8 mouse cellular contexts compared by ENCODE assay signal in genomic region chr3:96727828-96728633, GRCm38 (mm10). TPM values are rescaled to one million over a fixed set of nuclear protein-coding genes. Genes with fewer than 3 reads are reported as not detected.
DNase-seq lines count a peak whose midpoint lies in the region; ATAC-seq and TF ChIP-seq lines count a peak whose summit lies in the region.

No protein-coding gene starts in this region.

- H3K27me3 ChIP-seq in kidney, adult 2 months (replicated peaks; ENCODE audit: control insufficient read depth, insufficient read depth, low read length): no peaks in the 10 kb centered on the region
- H3K27me3 ChIP-seq in embryonic facial prominence, embryonic 15.5 days: no peaks in the 10 kb centered on the region
- no peaks in the 10 kb centered on the region for H3K27me3 ChIP-seq in intestine, embryonic 14.5 days (replicated peaks; ENCODE audit: control insufficient read depth, insufficient read depth, low read length)
- H3K27me3 ChIP-seq in midbrain, embryonic 14.5 days (ENCODE audit: control insufficient read depth, insufficient read depth, low read length): no peaks in the 10 kb centered on the region

- peaks cover 23% of the 10 kb centered on the region for H3K4me1 ChIP-seq in kidney, adult 2 months (ENCODE audit: control insufficient read depth, insufficient read depth, low read length)
- peaks cover 1 to 2% of the 10 kb centered on the region in 2 experiments; a peak in 3 of 4 replicates for H3K4me1 ChIP-seq in ES-E14 (ENCODE audit: control insufficient read depth in 2 of 2, insufficient read depth in 2 of 2, low read length in 2 of 2, poor library complexity in 1 of 2)
- peaks cover 16% of the 10 kb centered on the region for H3K4me1 ChIP-seq in embryonic facial prominence, embryonic 15.5 days
- H3K4me1 ChIP-seq in intestine, embryonic 14.5 days (replicated peaks; ENCODE audit: control insufficient read depth, insufficient read depth, low read length): peaks cover 23% of the 10 kb centered on the region
- peaks cover 31% of the 10 kb centered on the region for H3K4me1 ChIP-seq in midbrain, embryonic 14.5 days (ENCODE audit: control insufficient read depth, insufficient read depth, low read length)

- TF ChIP-seq POLR2A in kidney, adult 2 months (IDR thresholded peaks at IDR 0.05; ENCODE audit: low read depth, low read length): no peak

- under 1% methylated on average over 42 of the region's 42 CpGs for WGBS in kidney, adult 2 months
- under 1% methylated on average over 42 of the region's 42 CpGs for WGBS in embryonic facial prominence, embryonic 15.5 days
- WGBS in intestine, embryonic 14.5 days: under 1% methylated on average over 42 of the region's 42 CpGs
- WGBS in midbrain, embryonic 14.5 days: under 1% methylated on average over 42 of the region's 42 CpGs

- H3K9ac ChIP-seq in ES-E14 (ENCODE audit: insufficient read depth, low read depth, low read length, poor library complexity, severe bottlenecking): peak overlapping the region; percentile 90
- peak overlapping the region; percentile 73 for H3K9ac ChIP-seq in embryonic facial prominence, embryonic 15.5 days
- peak overlapping the region; percentile 83 for H3K9ac ChIP-seq in intestine, embryonic 14.5 days (ENCODE audit: low read length)
- peak overlapping the region; percentile 86 for H3K9ac ChIP-seq in midbrain, embryonic 14.5 days (replicated peaks; ENCODE audit: low read length)

- no peak for TF ChIP-seq CTCF in kidney, adult 2 months (conservative IDR thresholded peaks at IDR 0.05; ENCODE audit: insufficient read depth, insufficient read length, low read depth, low read length)

- H3K27ac ChIP-seq in kidney, adult 2 months (ENCODE audit: insufficient read depth, low read depth, low read length): peak overlapping the region; percentile 91
- no peak overlapping the region; the same call in 1 of the 2 replicates for H3K27ac ChIP-seq in ES-E14 (ENCODE audit: insufficient read depth, low read depth, low read length, poor library complexity, severe bottlenecking)
- H3K27ac ChIP-seq in embryonic facial prominence, embryonic 15.5 days (replicated peaks): peak overlapping the region; percentile 94
- peak overlapping the region; percentile 73 for H3K27ac ChIP-seq in intestine, embryonic 14.5 days (ENCODE audit: low read depth)
- H3K27ac ChIP-seq in midbrain, embryonic 14.5 days (replicated peaks; ENCODE audit: low read depth, low read length): peak overlapping the region; percentile 84

- DNase-seq in kidney, adult 2 months: peak; percentile 34
- DNase-seq in kidney, postnatal 4 days: no peak
- DNase-seq in ES-E14 (ENCODE audit: low read depth, low spot score): no peak
- peak; percentile 76 for DNase-seq in intestine, embryonic 14.5 days (ENCODE audit: low spot score)
- DNase-seq in midbrain, embryonic 14.5 days: no peak
- no peak for DNase-seq in layer of hippocampus, postnatal 10 days (ENCODE audit: low spot score in 2 of 2)
- no peak for DNase-seq in adrenal gland, postnatal 14 days

- no peaks in the 10 kb centered on the region; the same call in 1 of the 2 replicates for H3K36me3 ChIP-seq in kidney, adult 2 months (ENCODE audit: control insufficient read depth, insufficient read depth, low read length)
- H3K36me3 ChIP-seq in ES-E14 (ENCODE audit: control insufficient read depth, insufficient read depth, low read length, poor library complexity, severe bottlenecking): peaks cover 2% of the 10 kb centered on the region; the same call in 1 of the 2 replicates
- peaks cover 16% of the 10 kb centered on the region for H3K36me3 ChIP-seq in embryonic facial prominence, embryonic 15.5 days
- H3K36me3 ChIP-seq in intestine, embryonic 14.5 days (ENCODE audit: control insufficient read depth, insufficient read depth, low read length): peaks cover 13% of the 10 kb centered on the region
- peaks cover 11% of the 10 kb centered on the region; the same call in 1 of the 2 replicates for H3K36me3 ChIP-seq in midbrain, embryonic 14.5 days (ENCODE audit: control insufficient read depth, insufficient read depth, low read length)

- H3K4me2 ChIP-seq in embryonic facial prominence, embryonic 15.5 days (replicated peaks): peak overlapping the region; percentile 61
- peak overlapping the region; percentile 65 for H3K4me2 ChIP-seq in intestine, embryonic 14.5 days (ENCODE audit: low read length)
- peak overlapping the region; percentile 79 for H3K4me2 ChIP-seq in midbrain, embryonic 14.5 days (ENCODE audit: low read length)

- peak; percentile 53 for ATAC-seq in embryonic facial prominence, embryonic 15.5 days (ENCODE audit: insufficient number of reproducible peaks, low FRiP score, low TSS enrichment, low read depth)
- peak; percentile 47 for ATAC-seq in intestine, embryonic 14.5 days (replicated peaks; ENCODE audit: low FRiP score, low TSS enrichment, low read depth)
- ATAC-seq in midbrain, embryonic 14.5 days (ENCODE audit: low FRiP score, low TSS enrichment): peak; percentile 36

- no peaks in the 10 kb centered on the region for H3K9me3 ChIP-seq in ES-E14 (ENCODE audit: control insufficient read depth, insufficient read depth, low read depth, low read length)
- H3K9me3 ChIP-seq in embryonic facial prominence, embryonic 15.5 days (replicated peaks): no peaks in the 10 kb centered on the region
- no peaks in the 10 kb centered on the region for H3K9me3 ChIP-seq in intestine, embryonic 14.5 days (ENCODE audit: control insufficient read depth, low read length)
- no peaks in the 10 kb centered on the region for H3K9me3 ChIP-seq in midbrain, embryonic 14.5 days (ENCODE audit: control insufficient read depth, low read length)

- H3K4me3 ChIP-seq in kidney, adult 2 months (ENCODE audit: insufficient read depth, low read depth, low read length): peak overlapping the region; percentile 92
- H3K4me3 ChIP-seq in ES-E14 (ENCODE audit: insufficient read depth in 1 of 2, low read depth in 1 of 2, low read length in 2 of 2, poor library complexity in 1 of 2, severe bottlenecking in 1 of 2): peak overlapping the region; percentile 95 to 97
- H3K4me3 ChIP-seq in embryonic facial prominence, embryonic 15.5 days (replicated peaks): peak overlapping the region; percentile 93
- H3K4me3 ChIP-seq in intestine, embryonic 14.5 days (ENCODE audit: low read depth, low read length): peak overlapping the region; percentile 86
- H3K4me3 ChIP-seq in midbrain, embryonic 14.5 days (replicated peaks; ENCODE audit: low read depth, low read length): peak overlapping the region; percentile 90

- in situ Hi-C loops in ES-E14 (cut with MboI; ENCODE audit: low sequenced_read_pairs in 2 of 2, unreplicated experiment in 2 of 2): no loop called here

TF ChIP-seq in ES-E14, 5 proteins besides CTCF, POLR2A, EP300 and RAD21 (continues in another document):
- TF ChIP-seq CHD2 (IDR thresholded peaks at IDR 0.05; ENCODE audit: low read depth, low read length) (no peak), MAFK (IDR thresholded peaks at IDR 0.05; ENCODE audit: insufficient read depth, low read depth, low read length) (no peak), ZC3H11A (IDR thresholded peaks at IDR 0.05; ENCODE audit: borderline replicate concordance, low read depth, low read length) (no peak), HCFC1 (IDR thresholded peaks at IDR 0.05; ENCODE audit: borderline replicate concordance, insufficient read depth, low read length) (no peak)

RNA-seq across cellular contexts. Expression of gene Rnf115, which starts 0.6 kb away (rescaled TPM):
- polyA plus RNA-seq in kidney, adult 2 months (2012; rRNA removed): 20.7 and 23.5 TPM in 2 replicates
- 16.9 and 22.1 TPM in 2 replicates for total RNA-seq in ES-E14 (2012; rRNA removed)
- 39.8 and 42.0 TPM in 2 replicates for polyA plus RNA-seq in embryonic facial prominence, embryonic 15.5 days (2015; fragmentation: Nextera tagmentation; extraction: Ambion mirVana)
- 44.6 and 47.2 TPM in 2 replicates for polyA plus RNA-seq in intestine, embryonic 14.5 days (2014; fragmentation: Nextera tagmentation; extraction: Ambion mirVana)
- polyA plus RNA-seq in midbrain, embryonic 14.5 days (2014; fragmentation: Nextera tagmentation; extraction: Ambion mirVana): 69.6 and 83.8 TPM in 2 replicates
- 10 to 100 TPM; 46.3 to 56.3 TPM for total RNA-seq in layer of hippocampus, postnatal 10 days (2021)
- total RNA-seq in adrenal gland, postnatal 14 days (2021): 33.5 and 34.2 TPM in 2 replicates

RNA-seq across cellular contexts. Expression of gene Polr3c, which starts 0.6 kb away (rescaled TPM):
- polyA plus RNA-seq in kidney, adult 2 months (2012; rRNA removed): 32.2 and 34.6 TPM in 2 replicates
- 21.0 and 22.2 TPM in 2 replicates for total RNA-seq in ES-E14 (2012; rRNA removed)
- 32.3 and 32.8 TPM in 2 replicates for polyA plus RNA-seq in embryonic facial prominence, embryonic 15.5 days (2015; fragmentation: Nextera tagmentation; extraction: Ambion mirVana)
- 34.5 and 38.5 TPM in 2 replicates for polyA plus RNA-seq in intestine, embryonic 14.5 days (2014; fragmentation: Nextera tagmentation; extraction: Ambion mirVana)
- 27.9 and 28.7 TPM in 2 replicates for polyA plus RNA-seq in midbrain, embryonic 14.5 days (2014; fragmentation: Nextera tagmentation; extraction: Ambion mirVana)
- total RNA-seq in layer of hippocampus, postnatal 10 days (2021): 10 to 100 TPM; 26.4 to 28.1 TPM
- 26.4 and 33.4 TPM in 2 replicates for total RNA-seq in adrenal gland, postnatal 14 days (2021)

RNA-seq across cellular contexts. Expression of gene Nudt17, which starts 19.7 kb away (rescaled TPM):
- polyA plus RNA-seq in kidney, adult 2 months (2012; rRNA removed): 2.0 and 3.6 TPM in 2 replicates
- 7.4 and 13.5 TPM in 2 replicates for total RNA-seq in ES-E14 (2012; rRNA removed)
- 15.3 and 16.3 TPM in 2 replicates for polyA plus RNA-seq in embryonic facial prominence, embryonic 15.5 days (2015; fragmentation: Nextera tagmentation; extraction: Ambion mirVana)
- 6.3 and 7.5 TPM in 2 replicates for polyA plus RNA-seq in intestine, embryonic 14.5 days (2014; fragmentation: Nextera tagmentation; extraction: Ambion mirVana)
- 14.1 and 14.3 TPM in 2 replicates for polyA plus RNA-seq in midbrain, embryonic 14.5 days (2014; fragmentation: Nextera tagmentation; extraction: Ambion mirVana)
- 10 to 100 TPM in 1 of 2 experiments, 1 to 10 TPM in 1; 9.8 to 11.0 TPM for total RNA-seq in layer of hippocampus, postnatal 10 days (2021)
- total RNA-seq in adrenal gland, postnatal 14 days (2021): 3.6 and 4.1 TPM in 2 replicates

RNA-seq across cellular contexts. Expression of gene Pias3, which starts 31.8 kb away (rescaled TPM):
- polyA plus RNA-seq in kidney, adult 2 months (2012; rRNA removed): 21.0 and 23.2 TPM in 2 replicates
- 14.6 and 27.9 TPM in 2 replicates for total RNA-seq in ES-E14 (2012; rRNA removed)
- polyA plus RNA-seq in embryonic facial prominence, embryonic 15.5 days (2015; fragmentation: Nextera tagmentation; extraction: Ambion mirVana): 65.4 and 74.1 TPM in 2 replicates
- polyA plus RNA-seq in intestine, embryonic 14.5 days (2014; fragmentation: Nextera tagmentation; extraction: Ambion mirVana): 35.5 and 40.0 TPM in 2 replicates
- 25.5 and 26.3 TPM in 2 replicates for polyA plus RNA-seq in midbrain, embryonic 14.5 days (2014; fragmentation: Nextera tagmentation; extraction: Ambion mirVana)
- 10 to 100 TPM; 25.6 to 31.7 TPM for total RNA-seq in layer of hippocampus, postnatal 10 days (2021)
- 21.3 and 31.9 TPM in 2 replicates for total RNA-seq in adrenal gland, postnatal 14 days (2021)

RNA-seq across cellular contexts. Expression of gene Ankrd35, which starts 58.1 kb away (rescaled TPM):
- polyA plus RNA-seq in kidney, adult 2 months (2012; rRNA removed): 0.38 and 0.45 TPM in 2 replicates
- total RNA-seq in ES-E14 (2012; rRNA removed): 3.7 and 5.7 TPM in 2 replicates
- polyA plus RNA-seq in embryonic facial prominence, embryonic 15.5 days (2015; fragmentation: Nextera tagmentation; extraction: Ambion mirVana): 10.2 TPM in 2 replicates
- polyA plus RNA-seq in intestine, embryonic 14.5 days (2014; fragmentation: Nextera tagmentation; extraction: Ambion mirVana): 0.20 and 0.38 TPM in 2 replicates
- polyA plus RNA-seq in midbrain, embryonic 14.5 days (2014; fragmentation: Nextera tagmentation; extraction: Ambion mirVana): 0.57 and 0.84 TPM in 2 replicates
- 1 to 10 TPM; 6.9 to 7.4 TPM for total RNA-seq in layer of hippocampus, postnatal 10 days (2021)
- 1.7 and 2.9 TPM in 2 replicates for total RNA-seq in adrenal gland, postnatal 14 days (2021)

Comparison
In these comparisons a context has a peak if more than half of its experiments do, and no peak if none do; other contexts are left out.
1. DNase-seq: peak in kidney, adult 2 months (single experiment) and intestine, embryonic 14.5 days (single experiment); none in kidney, postnatal 4 days (0 of 2), ES-E14 (single experiment), midbrain, embryonic 14.5 days (single experiment), layer of hippocampus, postnatal 10 days (0 of 2) and adrenal gland, postnatal 14 days (single experiment).
2. Peak in every context shown above with its lines, with median percentiles within 50 percentile points of each other: H3K4me3 ChIP-seq, H3K9ac ChIP-seq, ATAC-seq and H3K4me2 ChIP-seq.